Mouse (Mus musculus): ENCODE data around the gene Mtx1.

GRCm38 (mm10) chr3:89268916-89269315 lies 42.0 kb upstream of the Mtx1 start:
- no peak for TF ChIP-seq CTCF (IDR thresholded peaks at IDR 0.05; ENCODE audit: low read depth)
- no peak for TF ChIP-seq EP300 (IDR thresholded peaks at IDR 0.05; ENCODE audit: low read depth)
